Mouse (Mus musculus) hindbrain, embryonic 12.5 days (tissue): ENCODE results near the gene Dsp. TPM values are rescaled to one million over a fixed set of nuclear protein-coding genes. Genes with fewer than 3 reads are reported as not detected.

Experiments used
- polyA plus RNA-seq: library from polyadenylated mRNA; unstranded; fragments of >200 nt; fragmentation: Nextera tagmentation; extraction: Ambion mirVana; gene quantifications from 2 replicates; pipeline ENCODE4 v1.2.1, GENCODE M21; 2016

The Dsp gene
- polyA plus RNA-seq, 1 experiment from 2014 or later, result 1.5 TPM

Other genes with a start within 250 kb of the Dsp start
- 101 and 118 TPM in 2 replicates for gene Ssr1, start 157.1 kb upstream of the Dsp start, polyA plus RNA-seq
- 55.4 and 66.8 TPM in 2 replicates for gene Riok1, start 114.3 kb upstream of the Dsp start, polyA plus RNA-seq
- gene Cage1, start 114.2 kb upstream of the Dsp start, polyA plus RNA-seq, result 1.7 and 2.0 TPM in 2 replicates
- 36.9 and 37.3 TPM in 2 replicates for gene Snrnp48, start 53.6 kb downstream of the Dsp start, polyA plus RNA-seq
- gene Bmp6, start 193.8 kb downstream of the Dsp start, polyA plus RNA-seq, result 4.6 and 5.0 TPM in 2 replicates